Mouse (Mus musculus) small intestine, adult 2 months (tissue): ENCODE data around the gene Fdx1l.

Experiments
- CTCF ChIP-seq: fragments of 200-500 bp; IDR thresholded peaks from 2 replicates; pipeline ENCODE4 v1.5.1; 2012; ENCODE audit warnings: low read depth, mild to moderate bottlenecking, control low read depth, inconsistent platforms, low read length, moderate library complexity, mixed read lengths; ENCODE audit not compliant: insufficient replicate concordance, insufficient read length; ENCODE audit errors: extremely low read depth
- POLR2A ChIP-seq: fragments of 200-500 bp; IDR thresholded peaks from 2 replicates; pipeline ENCODE4 v1.6.1; 2012; ENCODE audit warnings: low read depth, mild to moderate bottlenecking, control low read depth, inconsistent platforms, low read length, moderate library complexity

DNA sequence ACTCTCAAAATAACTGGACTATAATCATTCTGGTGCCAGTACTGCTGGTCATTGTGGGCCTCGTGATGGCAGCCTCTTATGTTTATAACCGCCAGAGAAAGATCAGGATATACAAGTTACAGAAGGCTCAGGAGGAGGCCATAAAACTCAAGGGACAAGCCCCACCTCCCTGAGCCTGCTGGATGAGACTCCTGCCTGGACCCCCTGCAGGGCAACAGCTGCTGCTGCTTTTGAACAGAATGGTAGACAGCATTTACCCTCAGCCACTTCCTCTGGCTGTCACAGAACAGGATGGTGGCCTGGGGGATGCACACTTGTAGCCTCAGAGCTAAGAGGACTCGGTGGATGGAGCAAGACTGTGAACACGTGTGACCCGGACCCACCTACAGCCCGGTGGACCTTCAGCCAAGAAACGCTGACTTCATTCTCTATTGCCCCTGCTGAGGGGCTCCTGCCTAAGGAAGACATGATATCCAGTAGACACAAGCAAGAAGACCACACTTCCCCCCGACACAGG is 45.6 kb downstream of the Fdx1l start:
- TF ChIP-seq CTCF (no peak), POLR2A (no peak)
